In the genomic region with DNA sequence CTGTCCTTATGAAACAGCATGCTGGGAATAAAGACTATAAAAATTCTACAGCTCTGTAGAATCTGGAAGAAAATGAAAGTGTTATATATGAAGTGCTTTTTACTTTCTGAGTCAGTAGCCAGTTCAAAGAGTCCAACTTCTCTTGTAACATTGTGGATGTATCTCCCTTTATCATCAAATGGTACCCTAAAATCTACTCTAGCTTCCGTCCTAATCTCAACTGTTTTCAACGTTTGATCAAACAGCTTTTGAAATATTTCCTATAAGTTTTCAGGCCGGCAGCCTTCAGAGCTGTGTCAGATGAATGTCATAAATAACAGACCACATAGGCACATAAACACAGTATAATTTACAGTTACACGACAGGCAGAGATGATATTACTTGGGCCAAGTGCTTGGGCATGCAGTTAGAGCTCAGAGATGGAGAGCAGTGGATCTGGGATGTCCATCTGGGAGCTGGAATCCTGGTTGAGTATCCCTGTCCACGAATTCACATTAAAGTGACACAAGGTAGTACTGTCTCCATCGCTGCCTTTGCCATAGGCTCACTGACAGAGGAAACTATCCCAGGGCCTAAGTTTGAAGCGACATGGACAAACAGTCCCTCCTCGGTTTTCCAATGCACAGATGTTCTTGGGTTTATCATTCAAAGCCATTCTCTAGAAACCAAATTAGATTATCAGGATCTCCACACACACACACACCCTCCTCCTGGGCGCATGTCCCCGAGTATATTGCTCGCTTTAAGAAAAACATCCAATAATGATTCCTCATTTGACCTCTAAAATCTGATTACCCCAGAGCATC, we compare ENCODE assay signal across 8 mouse cellular contexts. TPM values are rescaled to one million over a fixed set of nuclear protein-coding genes. Genes with fewer than 3 reads are reported as not detected.
DNase-seq lines count a peak whose midpoint lies in the region; ATAC-seq and TF ChIP-seq lines count a peak whose summit lies in the region.

No protein-coding gene starts in this region.

- DNase-seq in gastrocnemius, adult 2 months, result no peak
- DNase-seq in gastrocnemius, postnatal 25 days, result no peak
- DNase-seq in neural tube, embryonic 11.5 days (ENCODE audit: low spot score), result no peak
- DNase-seq in neural tube, embryonic 10.5 days (ENCODE audit: extremely low spot score, low spot score), result no peak
- no peak for DNase-seq in liver, embryonic 13.5 days
- DNase-seq in layer of hippocampus, adult 11-12 months (ENCODE audit: low spot score), result no peak
- no peak for DNase-seq in frontal cortex, postnatal 14 days (ENCODE audit: low spot score in 2 of 2)

- peak overlapping the region; percentile 71; the same call in 1 of the 2 replicates for H3K9ac ChIP-seq in neural tube, embryonic 11.5 days (ENCODE audit: low read length)
- peak overlapping the region; percentile 68 for H3K9ac ChIP-seq in liver, embryonic 13.5 days
- H3K9ac ChIP-seq in stomach, embryonic 16.5 days (ENCODE audit: low read length), result no peak overlapping the region

- no peaks in the 10 kb centered on the region for H3K9me3 ChIP-seq in neural tube, embryonic 11.5 days (ENCODE audit: control insufficient read depth, low read length)
- no peaks in the 10 kb centered on the region for H3K9me3 ChIP-seq in liver, embryonic 13.5 days (replicated peaks)
- no peaks in the 10 kb centered on the region for H3K9me3 ChIP-seq in stomach, embryonic 16.5 days (replicated peaks; ENCODE audit: control insufficient read depth, low read length)

- WGBS in neural tube, embryonic 11.5 days, result 81% methylated on average over 11 of the region's 11 CpGs
- WGBS in liver, embryonic 13.5 days (ENCODE audit: insufficient replicate concordance), result 33% methylated on average over 11 of the region's 11 CpGs
- 72% methylated on average over 11 of the region's 11 CpGs for WGBS in stomach, embryonic 16.5 days

- peaks cover 7% of the 10 kb centered on the region for H3K4me1 ChIP-seq in neural tube, embryonic 11.5 days (ENCODE audit: control insufficient read depth, insufficient read depth, low read length)
- H3K4me1 ChIP-seq in liver, embryonic 13.5 days (replicated peaks), result peaks cover 34% of the 10 kb centered on the region
- H3K4me1 ChIP-seq in stomach, embryonic 16.5 days (ENCODE audit: control insufficient read depth, insufficient read depth, low read length), result peaks cover 13% of the 10 kb centered on the region

- no peak for TF ChIP-seq CTCF in gastrocnemius, adult 2 months (IDR thresholded peaks at IDR 0.05)

- intact Hi-C loops in gastrocnemius, adult 2 months (cut with DNase I), result no loop called here

- ATAC-seq in neural tube, embryonic 11.5 days (ENCODE audit: insufficient read depth, low FRiP score, low TSS enrichment), result no peak
- no peak for ATAC-seq in liver, embryonic 13.5 days (ENCODE audit: low read depth)
- no peak for ATAC-seq in stomach, embryonic 16.5 days (ENCODE audit: insufficient read depth, low FRiP score)

- no peaks in the 10 kb centered on the region for H3K27me3 ChIP-seq in neural tube, embryonic 11.5 days (ENCODE audit: control insufficient read depth, insufficient read depth, low read length)
- H3K27me3 ChIP-seq in liver, embryonic 13.5 days, result peaks cover 17% of the 10 kb centered on the region
- H3K27me3 ChIP-seq in stomach, embryonic 16.5 days (ENCODE audit: control insufficient read depth, insufficient read depth, low read length), result no peaks in the 10 kb centered on the region

- peak overlapping the region; percentile 99 for H3K4me3 ChIP-seq in gastrocnemius, adult 2 months
- peak overlapping the region; percentile 75 for H3K4me3 ChIP-seq in neural tube, embryonic 11.5 days (ENCODE audit: low read depth, low read length)
- H3K4me3 ChIP-seq in liver, embryonic 13.5 days (replicated peaks), result peak overlapping the region; percentile 77; the same call in 1 of the 2 replicates
- H3K4me3 ChIP-seq in stomach, embryonic 16.5 days (replicated peaks; ENCODE audit: low read length), result peak overlapping the region; percentile 78; the same call in 1 of the 2 replicates

- H3K36me3 ChIP-seq in neural tube, embryonic 11.5 days (ENCODE audit: control insufficient read depth, insufficient read depth, low read length), result no peaks in the 10 kb centered on the region
- no peaks in the 10 kb centered on the region for H3K36me3 ChIP-seq in liver, embryonic 13.5 days
- H3K36me3 ChIP-seq in stomach, embryonic 16.5 days (ENCODE audit: control insufficient read depth, insufficient read depth, low read length), result no peaks in the 10 kb centered on the region

- peak overlapping the region; percentile 100 for H3K27ac ChIP-seq in gastrocnemius, adult 2 months
- H3K27ac ChIP-seq in neural tube, embryonic 11.5 days (ENCODE audit: low read depth, low read length), result 0 out of 2 replicates have a peak overlapping the region, but pooled peaks have one; percentile 29
- no peak overlapping the region for H3K27ac ChIP-seq in liver, embryonic 13.5 days
- 0 out of 2 replicates have a peak overlapping the region, but pooled peaks have one; percentile 2 for H3K27ac ChIP-seq in stomach, embryonic 16.5 days (ENCODE audit: low read length)

- H3K4me2 ChIP-seq in neural tube, embryonic 11.5 days (ENCODE audit: low read depth), result peak overlapping the region; percentile 66
- H3K4me2 ChIP-seq in liver, embryonic 13.5 days, result peak overlapping the region; percentile 94
- H3K4me2 ChIP-seq in stomach, embryonic 16.5 days (ENCODE audit: low read depth, low read length), result peak overlapping the region; percentile 81; the same call in 1 of the 2 replicates

RNA-seq across cellular contexts. Expression of gene Klf7, which starts 4.4 kb away (rescaled TPM):
- 10 to 100 TPM in 1 of 2 experiments, 1 to 10 TPM in 1; 7.6 to 12.6 TPM for total RNA-seq in gastrocnemius, adult 2 months (2021)
- total RNA-seq in gastrocnemius, postnatal 25 days (2021), result 1 to 10 TPM; 7.1 to 8.6 TPM
- 31.6 and 35.5 TPM in 2 replicates for polyA plus RNA-seq in neural tube, embryonic 11.5 days (2014; fragmentation: Nextera tagmentation; extraction: Ambion mirVana)
- polyA plus RNA-seq in liver, embryonic 13.5 days (2015; fragmentation: Nextera tagmentation; extraction: Ambion mirVana), result 5.6 and 7.3 TPM in 2 replicates
- 22.9 and 25.4 TPM in 2 replicates for polyA plus RNA-seq in stomach, embryonic 16.5 days (2015; fragmentation: Nextera tagmentation; extraction: Ambion mirVana)
